Mouse (Mus musculus) midbrain, embryonic 14.5 days (tissue): ENCODE measurements around the gene Sik1. TPM values are rescaled to one million over a fixed set of nuclear protein-coding genes. Genes with fewer than 3 reads are reported as not detected.

Experiments used
- ATAC-seq: fragments of 200-750 bp; cut with Nextera tagmentation; 2 replicates; pipeline ENCODE4 v1.8.0; 2017; ENCODE audit warnings: moderate number of reproducible peaks, moderate library complexity; ENCODE audit not compliant: low FRiP score, low TSS enrichment
- DNase-seq: peaks from one replicate; pipeline ENCODE4 v3.0.0-alpha.2; 2015
- H3K27ac ChIP-seq: fragments of 300-500 bp; sonication (generic); replicated peaks from 2 replicates; pipeline ENCODE4 v1.5.1; 2014; ENCODE audit warnings: mild to moderate bottlenecking, low read depth, low read length, moderate library complexity
- H3K27me3 ChIP-seq: fragments of 300-500 bp; sonication (generic); 2 replicates; pipeline ENCODE4 v1.6.1; 2014; ENCODE audit warnings: low read length, control low read depth, mixed read lengths; ENCODE audit not compliant: control insufficient read depth, insufficient read depth
- H3K36me3 ChIP-seq: fragments of 300-500 bp; sonication (generic); 2 replicates; pipeline ENCODE4 v1.6.1; 2014; ENCODE audit warnings: low read length, control low read depth; ENCODE audit not compliant: control insufficient read depth, insufficient read depth
- H3K4me1 ChIP-seq: fragments of 300-500 bp; sonication (generic); 2 replicates; pipeline ENCODE4 v1.6.1; 2014; ENCODE audit warnings: mild to moderate bottlenecking, antibody characterized with exemption, low read length, control low read depth; ENCODE audit not compliant: control insufficient read depth, insufficient read depth
- H3K4me2 ChIP-seq: fragments of 300-500 bp; sonication (generic); 2 replicates; pipeline ENCODE4 v1.6.1; 2014; ENCODE audit warnings: mild to moderate bottlenecking, low read length, moderate library complexity
- H3K4me3 ChIP-seq: fragments of 300-500 bp; sonication (generic); replicated peaks from 2 replicates; pipeline ENCODE4 v1.5.1; 2014; ENCODE audit warnings: low read depth, low read length
- H3K9ac ChIP-seq: fragments of 300-500 bp; sonication (generic); replicated peaks from 2 replicates; pipeline ENCODE4 v1.6.1; 2014; ENCODE audit warnings: mild to moderate bottlenecking, low read length, moderate library complexity
- H3K9me3 ChIP-seq: fragments of 300-500 bp; sonication (generic); 2 replicates; pipeline ENCODE4 v1.6.1; 2016; ENCODE audit warnings: low read length, control low read depth, mixed read lengths; ENCODE audit not compliant: control insufficient read depth
- WGBS: fragments of 180-500 bp; shearing (Covaris S2); extraction: QIAGEN DNeasy Blood & Tissue Kit; methylation state at CpG from one replicate; pipeline ENCODE4 v1.1.7; 2014; 5-methylcytosine and 5-hydroxymethylcytosine counted together
- polyA plus RNA-seq: library from polyadenylated mRNA; unstranded; fragments of >200 nt; fragmentation: Nextera tagmentation; extraction: Ambion mirVana; gene quantifications from 2 replicates; pipeline ENCODE4 v1.2.1, GENCODE M21; 2014

Sik1 gene
- polyA plus RNA-seq, 1 experiment from 2014 or later, result 19.3 TPM

DNA sequence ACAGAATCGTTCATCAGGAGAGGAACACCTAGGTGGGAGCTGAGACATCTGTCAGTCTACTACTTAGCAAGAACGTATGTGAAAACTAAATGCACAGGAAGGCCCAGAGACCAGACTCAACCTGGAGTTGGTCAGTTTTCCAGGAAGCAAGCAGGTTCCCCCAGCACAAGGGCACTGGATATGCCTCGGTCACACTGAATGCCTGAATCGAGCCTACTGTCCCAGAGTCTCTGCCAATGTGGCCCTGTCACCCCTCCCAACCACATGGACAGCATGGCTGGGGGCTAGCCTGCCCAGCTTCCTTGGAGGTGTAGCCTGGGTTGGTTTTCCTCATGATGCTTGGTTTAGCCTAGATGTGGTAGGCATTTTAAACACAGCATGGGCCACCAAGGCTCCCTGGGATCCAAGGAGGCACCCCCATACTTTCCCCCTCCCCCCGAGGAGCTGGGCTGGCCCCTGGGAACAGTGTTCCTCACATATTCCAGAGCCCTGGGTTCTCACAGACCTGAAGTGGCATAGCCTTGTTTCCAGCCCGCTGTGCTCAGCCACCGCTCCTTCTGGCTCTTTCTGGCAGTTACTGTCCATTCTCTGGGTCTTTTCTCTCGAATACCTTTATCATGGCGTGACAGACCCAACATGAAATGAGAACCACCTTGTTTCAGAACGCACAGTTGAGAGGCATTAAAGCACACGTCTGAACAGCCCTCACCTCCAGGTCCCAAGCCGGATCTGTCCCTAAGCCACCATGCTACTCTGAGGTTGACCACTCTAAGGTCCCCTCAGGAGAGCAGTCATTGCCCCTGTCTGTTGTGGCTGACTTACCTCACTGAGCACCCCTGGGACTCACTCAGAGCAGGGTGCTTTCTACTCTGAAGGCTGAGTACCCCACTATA is 12.4 kb downstream of the Sik1 start:
- WGBS, result 89% methylated on average over 12 of the region's 12 CpGs
- no peak overlapping the region for H3K27ac ChIP-seq

DNA sequence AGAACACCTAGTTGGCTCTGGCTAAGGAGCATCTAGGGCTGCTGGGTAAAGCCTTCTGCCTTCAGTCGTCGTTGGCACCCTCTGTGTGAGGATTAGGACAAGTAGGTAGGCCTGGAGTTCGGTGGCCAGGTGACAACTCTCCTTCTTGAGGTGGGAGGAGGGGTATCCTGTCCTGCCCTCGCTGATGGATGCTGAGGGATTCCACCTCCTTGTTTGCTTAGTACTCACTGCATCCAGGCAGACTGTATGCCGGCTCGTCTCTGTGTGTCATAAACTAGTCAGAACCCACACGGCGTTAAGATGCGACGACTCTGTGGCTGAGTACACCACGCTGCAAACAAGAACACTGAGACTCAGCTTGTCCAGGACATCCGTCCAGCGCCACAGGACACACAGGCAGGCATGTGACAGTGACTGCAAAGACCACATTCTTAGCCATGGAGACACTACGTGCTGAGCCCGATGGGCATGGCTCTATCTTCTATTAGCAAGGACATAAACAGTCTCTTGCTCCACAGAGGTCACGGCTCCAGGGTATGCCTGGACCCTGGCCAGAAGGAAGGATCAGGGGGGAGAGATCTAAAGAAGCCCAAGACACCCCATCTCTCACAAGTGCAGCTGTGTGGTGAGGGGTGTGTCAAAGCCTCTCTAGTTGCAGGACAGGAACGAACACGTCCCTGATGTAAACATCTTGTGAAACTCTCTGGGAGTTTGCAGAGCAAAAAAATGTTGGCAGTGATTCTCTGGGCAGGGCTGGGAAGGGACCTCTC is 13.6 kb downstream of the Sik1 start:
- 78% methylated on average over 18 of the region's 18 CpGs for WGBS
- no peak for ATAC-seq
- Histone ChIP-seq H3K36me3 (peaks cover 36% of the 10 kb centered on the region), H3K27ac (no peak overlapping the region), H3K4me3 (no peak overlapping the region), H3K4me1 (no peaks in the 10 kb centered on the region), H3K4me2 (no peak overlapping the region), H3K27me3 (no peaks in the 10 kb centered on the region), H3K9me3 (no peaks in the 10 kb centered on the region), H3K9ac (no peak overlapping the region)
- DNase-seq, result no peak

More for the DNA sequence above, 12.4 kb downstream of the Sik1 start:
- no peaks in the 10 kb centered on the region for H3K4me1 ChIP-seq
- no peak overlapping the region for H3K4me2 ChIP-seq
- no peak overlapping the region for H3K4me3 ChIP-seq
- DNase-seq (no peak), ATAC-seq (no peak)
- no peaks in the 10 kb centered on the region for H3K9me3 ChIP-seq
- H3K36me3 ChIP-seq, result peaks cover 47% of the 10 kb centered on the region
- H3K9ac ChIP-seq, result no peak overlapping the region
- H3K27me3 ChIP-seq, result no peaks in the 10 kb centered on the region

DNA sequence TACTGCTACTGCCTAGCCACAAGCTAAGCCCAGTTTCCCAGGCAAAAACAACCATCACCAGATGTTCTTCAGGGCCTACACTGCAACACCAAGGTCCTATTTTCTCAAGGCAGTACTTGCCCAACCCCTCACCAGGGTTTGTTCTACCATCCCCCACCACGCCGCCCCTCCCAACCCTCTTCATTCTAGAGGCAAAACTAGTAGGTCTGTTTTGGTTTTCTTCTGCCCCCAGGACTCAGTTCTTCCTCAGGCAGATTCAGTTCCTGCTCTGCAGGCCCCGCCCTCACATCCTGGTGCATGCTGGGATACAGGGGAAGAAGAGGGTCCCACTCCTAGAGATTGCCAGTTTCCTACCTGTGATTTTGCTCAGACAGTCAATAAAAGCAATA is 14.2 kb downstream of the Sik1 start:
- 80% methylated on average over 3 of the region's 3 CpGs for WGBS
- ATAC-seq (no peak), DNase-seq (no peak)
- H3K27ac ChIP-seq, result no peak overlapping the region
- H3K4me2 ChIP-seq, result no peak overlapping the region
- H3K9ac ChIP-seq, result no peak overlapping the region
- no peaks in the 10 kb centered on the region for H3K9me3 ChIP-seq
- no peaks in the 10 kb centered on the region for H3K4me1 ChIP-seq
- no peak overlapping the region for H3K4me3 ChIP-seq
- no peaks in the 10 kb centered on the region for H3K27me3 ChIP-seq
- H3K36me3 ChIP-seq, result peaks cover 30% of the 10 kb centered on the region

DNA sequence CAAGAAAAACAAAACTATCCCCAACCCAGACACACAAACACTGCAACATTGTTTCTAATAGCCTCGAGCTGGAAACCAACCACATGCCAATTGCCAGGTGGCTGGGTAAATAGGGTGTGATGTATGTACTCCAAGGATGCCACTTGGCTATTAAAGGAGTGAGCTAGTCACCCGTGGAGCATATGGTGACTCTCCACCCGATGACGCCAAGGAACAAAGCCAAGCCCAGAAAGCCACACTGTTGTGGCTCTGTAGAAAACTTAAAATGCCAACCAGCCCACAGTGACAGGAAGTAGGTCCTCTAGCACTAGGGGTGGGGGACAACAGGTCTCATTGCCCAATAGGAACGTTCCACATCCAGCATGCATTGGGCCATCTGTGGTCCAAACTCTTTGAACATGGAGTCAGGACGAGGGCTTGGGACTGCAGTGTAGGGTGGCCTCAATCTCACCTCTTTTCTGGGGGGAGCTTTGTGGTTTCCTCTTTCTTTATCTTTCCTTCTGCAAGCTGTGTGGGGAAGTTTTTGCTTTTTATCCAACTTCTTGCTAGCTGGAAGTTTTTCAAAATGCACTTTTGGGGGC is 15.1 kb downstream of the Sik1 start:
- ATAC-seq (no peak), DNase-seq (no peak)
- H3K9ac ChIP-seq, result no peak overlapping the region
- 78% methylated on average over 6 of the region's 6 CpGs for WGBS
- no peaks in the 10 kb centered on the region for H3K9me3 ChIP-seq
- H3K27me3 ChIP-seq, result no peaks in the 10 kb centered on the region
- H3K4me3 ChIP-seq, result no peak overlapping the region
- no peak overlapping the region for H3K27ac ChIP-seq
- H3K4me1 ChIP-seq, result no peaks in the 10 kb centered on the region
- H3K4me2 ChIP-seq, result no peak overlapping the region
- H3K36me3 ChIP-seq, result peaks cover 21% of the 10 kb centered on the region

DNA sequence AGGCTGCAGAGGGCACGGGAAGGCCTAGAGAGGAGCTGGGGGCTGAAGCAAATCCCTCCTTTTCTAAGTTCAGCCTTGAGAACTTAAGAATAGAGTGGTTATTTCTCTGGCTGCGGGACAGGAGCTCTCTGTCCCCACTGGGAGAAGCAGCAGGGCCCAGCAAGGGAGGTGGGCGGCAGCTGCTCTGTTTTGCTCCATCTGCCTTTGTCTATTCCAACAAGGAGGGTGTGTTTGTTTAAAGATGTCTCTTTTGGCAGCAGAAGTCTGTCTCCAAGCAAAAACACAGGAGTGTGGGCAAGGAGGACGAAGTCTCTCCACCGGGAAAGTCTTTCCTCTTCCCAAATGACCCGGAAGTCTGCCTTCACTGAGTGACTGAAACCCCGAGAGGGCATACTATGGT is 18.8 kb downstream of the Sik1 start:
- no peaks in the 10 kb centered on the region for H3K4me1 ChIP-seq
- H3K9ac ChIP-seq, result no peak overlapping the region
- H3K9me3 ChIP-seq, result no peaks in the 10 kb centered on the region
- H3K27ac ChIP-seq, result no peak overlapping the region
- no peak for ATAC-seq
- 77% methylated on average over 7 of the region's 7 CpGs for WGBS
- no peaks in the 10 kb centered on the region for H3K27me3 ChIP-seq
- no peak for DNase-seq
- no peak overlapping the region for H3K4me3 ChIP-seq
- H3K36me3 ChIP-seq, result no peaks in the 10 kb centered on the region
- H3K4me2 ChIP-seq, result no peak overlapping the region

DNA sequence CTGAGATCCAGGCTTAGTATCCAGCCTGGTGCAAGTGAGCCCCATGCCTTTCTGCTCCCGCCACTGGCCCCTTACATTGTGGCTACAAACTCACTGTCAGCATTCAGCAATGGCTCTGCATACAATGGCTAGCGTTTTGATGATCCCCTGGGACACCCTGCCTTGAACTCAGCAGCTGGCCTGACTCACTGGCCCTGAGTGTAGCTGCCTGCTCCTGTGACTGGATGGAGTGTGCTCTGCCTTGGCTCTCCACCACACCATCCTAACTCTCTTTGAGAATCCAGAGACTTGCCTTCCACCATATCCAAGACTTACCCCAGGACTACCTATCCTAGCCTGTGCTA is 19.4 kb downstream of the Sik1 start:
- no peak for DNase-seq
- WGBS, result 52% methylated on average over 2 of the region's 2 CpGs
- Histone ChIP-seq H3K4me2 (no peak overlapping the region), H3K4me3 (no peak overlapping the region), H3K9me3 (no peaks in the 10 kb centered on the region), H3K27ac (no peak overlapping the region), H3K36me3 (no peaks in the 10 kb centered on the region), H3K27me3 (no peaks in the 10 kb centered on the region), H3K4me1 (no peaks in the 10 kb centered on the region), H3K9ac (no peak overlapping the region)
- ATAC-seq, result no peak

DNA sequence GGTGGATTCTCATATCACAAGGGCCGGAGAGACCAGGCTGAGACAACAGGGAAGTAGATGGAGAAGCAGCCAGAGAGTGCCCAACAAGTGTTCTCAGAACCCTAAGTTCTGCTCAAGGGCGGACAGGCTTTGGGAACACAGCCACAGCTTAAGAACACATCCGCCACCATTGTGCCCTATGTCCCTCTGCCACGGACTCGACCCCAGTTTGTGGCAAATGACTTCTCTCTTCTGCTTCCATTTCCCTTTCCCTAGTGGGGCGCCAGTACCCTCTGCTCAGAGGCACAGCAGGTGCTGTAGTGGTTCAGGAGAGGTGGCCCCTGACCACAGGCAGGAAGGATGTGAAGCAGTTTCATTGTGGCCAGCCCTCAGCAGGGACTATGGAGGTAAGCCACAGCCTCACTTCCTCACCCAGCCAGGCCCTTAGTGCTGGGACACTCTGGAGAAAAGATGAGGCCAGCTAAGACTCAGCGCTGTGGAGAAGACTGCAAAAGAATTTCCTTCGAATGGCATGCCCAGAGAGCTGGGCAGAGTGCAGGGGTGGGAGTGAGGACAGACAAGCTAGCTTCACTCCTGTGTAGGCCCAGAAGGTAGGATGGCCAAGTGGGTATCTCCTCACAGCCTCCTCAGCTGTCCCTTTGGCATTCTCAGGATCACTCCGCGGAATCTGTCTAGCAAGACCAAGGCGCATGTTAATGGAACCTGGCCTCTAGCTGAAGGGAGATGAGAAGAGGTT is 19.9 kb downstream of the Sik1 start:
- Histone ChIP-seq H3K4me1 (no peaks in the 10 kb centered on the region), H3K27ac (no peak overlapping the region), H3K27me3 (no peaks in the 10 kb centered on the region), H3K4me3 (no peak overlapping the region), H3K36me3 (no peaks in the 10 kb centered on the region), H3K4me2 (no peak overlapping the region), H3K9me3 (no peaks in the 10 kb centered on the region), H3K9ac (no peak overlapping the region)
- ATAC-seq (no peak), DNase-seq (no peak)
- 93% methylated on average over 11 of the region's 11 CpGs for WGBS

DNA sequence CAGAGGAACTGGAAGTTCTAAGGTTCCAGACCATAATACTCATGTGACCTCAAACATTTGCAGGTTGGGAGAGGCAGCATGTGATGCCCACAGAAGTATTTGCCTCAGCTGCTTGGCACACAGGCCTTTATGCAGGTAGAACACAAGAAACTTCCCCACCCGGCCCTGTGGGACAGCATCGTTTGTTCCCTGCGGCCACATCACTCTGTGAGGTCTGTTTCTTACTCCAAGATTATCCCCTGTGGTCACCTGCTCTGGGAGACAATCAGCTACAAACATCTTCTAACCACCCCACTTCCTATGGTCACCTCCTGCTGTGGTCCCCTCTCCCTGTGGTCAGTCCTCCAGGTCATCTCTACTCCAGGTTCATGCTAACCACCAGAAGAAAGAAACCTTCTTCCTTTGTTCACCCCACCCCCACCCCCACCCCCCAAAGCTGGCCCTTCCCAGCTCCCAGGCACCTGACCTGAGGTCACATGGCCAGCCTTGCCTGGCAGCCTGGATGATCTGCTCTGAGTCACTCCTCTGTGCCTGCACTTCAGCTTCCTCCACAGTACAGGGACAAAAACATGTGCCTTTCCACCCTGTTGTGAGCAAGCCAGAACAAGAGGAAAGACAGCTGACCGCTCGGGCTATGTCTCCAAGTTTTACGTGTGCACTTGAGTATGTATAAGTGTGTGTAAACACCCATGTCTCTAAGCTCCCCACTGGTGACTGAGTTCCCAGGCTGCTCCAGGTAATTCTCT is 21.1 kb downstream of the Sik1 start:
- H3K9ac ChIP-seq, result no peak overlapping the region
- no peak overlapping the region for H3K4me2 ChIP-seq
- no peaks in the 10 kb centered on the region for H3K27me3 ChIP-seq
- DNase-seq, result no peak
- no peaks in the 10 kb centered on the region for H3K9me3 ChIP-seq
- no peaks in the 10 kb centered on the region for H3K4me1 ChIP-seq
- WGBS, result 86% methylated on average over 6 of the region's 6 CpGs
- no peak overlapping the region for H3K4me3 ChIP-seq
- no peak for ATAC-seq
- H3K36me3 ChIP-seq, result no peaks in the 10 kb centered on the region
- H3K27ac ChIP-seq, result no peak overlapping the region
